Mouse (Mus musculus) cerebellum, adult 9-11 months (tissue): ENCODE data around the gene Abcb4.
A peak's percentile ranks its signal among the peaks of the same experiment; 100 is the strongest.
"Not testable (repeated sequence)": the region's sequence is repeated elsewhere in the genome, so short reads cannot be mapped to it uniquely, and the experiment has no call there.

ENCODE experiments used
- DNase-seq: peaks from one replicate; pipeline ENCODE4 v3.0.0; 2022

Gene Abcb4

GRCm38 (mm10) chr5:8911567-8912198, 18.2 kb downstream of the Abcb4 start:
- DNase-seq = no peak

GRCm38 (mm10) chr5:8916400-8916799, 22.9 kb downstream of the Abcb4 start:
- DNase-seq = no peak

GRCm38 (mm10) chr5:8917069-8917468, 23.6 kb downstream of the Abcb4 start:
- DNase-seq = no peak

DNA sequence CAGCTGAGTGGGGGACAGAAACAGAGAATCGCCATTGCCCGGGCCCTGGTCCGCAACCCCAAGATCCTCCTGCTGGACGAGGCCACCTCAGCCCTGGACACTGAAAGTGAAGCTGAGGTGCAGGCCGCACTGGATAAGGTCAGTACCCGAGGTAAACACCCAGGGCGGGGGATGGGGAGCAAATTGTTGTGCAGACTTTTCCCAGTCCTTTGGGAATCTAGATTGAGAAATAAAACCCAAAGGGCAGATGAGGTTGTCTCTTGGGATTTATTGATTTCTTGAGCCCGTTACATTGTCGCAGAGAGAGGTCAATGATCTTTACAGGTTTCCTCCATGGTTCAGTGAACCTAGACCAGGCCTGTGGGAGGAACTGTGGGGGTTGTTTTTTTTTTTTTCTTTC, 34.9 kb downstream of the Abcb4 start:
- DNase-seq = no peak

DNA sequence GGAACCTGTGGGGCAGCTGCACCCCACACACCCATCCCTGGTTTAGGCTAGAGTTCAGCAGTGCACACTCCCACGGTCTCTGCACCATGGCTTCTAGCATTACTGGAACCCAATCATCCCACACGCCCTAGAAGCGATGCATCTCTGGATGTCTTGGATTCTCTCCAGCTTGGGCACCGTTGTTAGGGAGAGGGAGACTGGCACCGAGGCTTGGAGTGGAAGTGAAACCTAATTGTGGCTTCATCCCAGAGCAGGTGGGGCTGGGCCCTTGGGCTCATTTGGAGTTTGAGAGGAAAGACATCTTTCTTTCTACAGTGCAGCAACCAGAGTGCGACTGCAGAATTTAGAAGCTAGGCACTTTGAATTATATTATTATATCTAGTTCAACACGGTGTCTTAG, 44.4 kb downstream of the Abcb4 start:
- no peak for DNase-seq

GRCm38 (mm10) chr5:8941266-8941665, 47.7 kb downstream of the Abcb4 start:
- not testable (repeated sequence) for DNase-seq

DNA sequence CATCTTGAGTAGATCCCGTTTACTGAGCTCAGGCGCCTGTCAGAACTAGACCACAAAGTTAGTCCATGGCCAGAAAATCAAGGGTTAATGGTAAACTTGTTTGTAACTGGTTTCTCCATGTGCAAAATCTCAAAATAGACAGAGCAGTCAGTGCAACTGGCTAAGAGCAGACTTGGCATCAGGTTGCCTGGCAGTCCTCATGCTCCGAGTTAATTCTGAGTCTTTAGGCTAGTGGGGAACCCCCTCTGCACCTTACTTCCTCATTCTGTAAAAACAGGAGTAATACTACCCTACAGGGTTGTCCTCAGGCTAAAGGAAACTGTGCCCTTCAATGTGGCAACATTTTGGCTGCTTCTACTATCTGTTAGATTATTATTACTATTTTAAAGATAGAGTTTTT, 50.3 kb downstream of the Abcb4 start:
- no peak for DNase-seq

- no peak for DNase-seq
Observed at GRCm38 (mm10) chr5:8947423-8948110, 54.0 kb downstream of the Abcb4 start.

DNA sequence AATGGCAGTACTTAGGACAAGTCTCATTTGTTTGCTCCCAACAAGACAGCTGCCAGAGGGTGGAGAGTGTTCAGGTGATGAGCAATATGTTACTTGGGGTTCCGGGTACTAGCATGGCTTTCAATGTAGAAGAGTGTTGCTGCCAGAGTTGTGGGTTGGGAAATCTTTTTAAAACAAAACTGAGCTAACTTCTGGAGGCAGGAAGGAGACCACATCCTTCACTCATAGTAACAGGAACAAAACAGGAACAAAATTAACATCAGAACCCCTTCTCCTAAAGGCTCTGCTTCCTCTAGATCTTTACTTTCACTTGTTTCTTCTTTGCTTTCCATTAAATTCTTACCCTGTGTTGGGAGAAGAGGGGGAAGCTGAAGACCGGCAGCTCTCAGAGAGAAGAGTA, 60.1 kb downstream of the Abcb4 start:
- DNase-seq = no peak

DNA sequence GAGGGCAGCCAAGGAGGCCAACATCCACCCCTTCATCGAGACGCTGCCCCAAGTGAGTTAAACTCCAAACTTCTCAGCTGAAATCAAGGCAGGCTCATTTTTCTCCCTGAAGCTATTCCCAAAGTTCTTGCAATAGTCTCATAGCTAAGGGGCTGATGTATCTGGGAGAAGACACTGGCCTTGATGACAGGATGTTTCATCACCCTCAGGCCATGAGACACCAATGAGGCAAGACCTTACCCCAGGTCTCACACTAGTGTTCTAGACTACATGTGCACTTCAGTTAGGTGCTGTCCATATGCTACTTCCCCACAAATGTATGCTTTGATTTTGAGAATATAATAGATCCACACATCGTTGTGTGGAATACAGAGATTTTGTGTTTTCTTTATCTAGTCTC, 62.0 kb downstream of the Abcb4 start:
- DNase-seq = no peak

GRCm38 (mm10) chr5:8960534-8960933, 67.0 kb downstream of the Abcb4 start:
- no peak for DNase-seq

- no peak for DNase-seq
Observed at GRCm38 (mm10) chr5:8964487-8964886, 71.0 kb downstream of the Abcb4 start.

DNA sequence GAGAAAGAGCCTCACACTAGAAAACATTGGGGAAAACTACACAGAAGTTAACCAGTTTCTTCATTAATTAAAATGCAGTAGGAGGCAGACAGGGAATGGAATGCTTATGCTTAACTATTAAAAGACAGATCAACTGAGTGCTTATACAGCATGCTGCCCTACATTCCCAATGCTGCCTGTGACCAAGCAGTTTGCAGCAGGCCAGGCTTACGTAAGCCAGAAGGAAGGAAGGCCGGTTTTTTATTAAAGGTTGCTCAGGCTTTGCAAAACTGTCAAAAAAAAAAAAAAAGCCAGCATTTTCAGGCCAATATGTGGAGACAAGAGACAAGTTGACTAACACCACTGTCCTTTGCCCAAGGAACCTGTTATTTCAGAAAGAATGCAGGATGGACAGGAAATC, 77.2 kb downstream of the Abcb4 start:
- no peak for DNase-seq

DNA sequence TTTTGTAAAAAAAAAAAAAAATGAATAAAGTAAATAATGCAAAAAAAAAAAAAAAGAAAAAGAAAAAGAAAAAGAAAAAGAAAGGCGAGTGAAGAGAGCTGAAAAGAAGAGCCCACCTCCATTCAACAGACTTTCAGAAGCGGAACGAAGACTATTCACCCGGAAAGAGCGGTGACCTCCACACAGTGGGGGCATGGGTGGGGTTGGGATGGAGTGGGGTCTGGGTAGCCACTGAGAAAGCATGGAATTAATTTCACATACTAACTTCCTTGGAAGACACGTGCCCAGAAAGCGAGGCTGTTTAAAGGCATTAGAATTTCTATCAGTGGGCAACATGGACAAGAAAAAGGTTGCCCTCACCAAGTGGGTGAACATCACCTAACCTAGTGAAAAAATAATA, 78.8 kb downstream of the Abcb4 start:
- DNase-seq = no peak

DNA sequence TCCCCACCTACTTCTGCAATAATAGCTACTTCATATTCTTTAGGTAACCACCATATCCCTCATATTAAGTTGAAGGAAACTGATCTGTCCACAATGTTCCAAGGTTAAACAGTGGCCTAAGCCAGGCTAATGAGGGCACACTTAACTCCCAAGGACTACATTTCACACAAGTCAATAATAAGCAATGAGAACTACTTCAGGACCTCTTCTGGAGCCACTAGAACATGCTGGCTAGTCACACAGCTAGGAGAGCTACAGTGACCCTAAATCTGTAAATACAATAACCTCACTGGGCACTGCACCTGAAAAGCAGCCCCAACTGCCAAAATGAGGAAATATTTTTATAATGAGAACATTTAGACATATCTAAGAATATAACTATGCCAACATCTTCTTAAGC, 81.2 kb downstream of the Abcb4 start:
- no peak for DNase-seq

DNA sequence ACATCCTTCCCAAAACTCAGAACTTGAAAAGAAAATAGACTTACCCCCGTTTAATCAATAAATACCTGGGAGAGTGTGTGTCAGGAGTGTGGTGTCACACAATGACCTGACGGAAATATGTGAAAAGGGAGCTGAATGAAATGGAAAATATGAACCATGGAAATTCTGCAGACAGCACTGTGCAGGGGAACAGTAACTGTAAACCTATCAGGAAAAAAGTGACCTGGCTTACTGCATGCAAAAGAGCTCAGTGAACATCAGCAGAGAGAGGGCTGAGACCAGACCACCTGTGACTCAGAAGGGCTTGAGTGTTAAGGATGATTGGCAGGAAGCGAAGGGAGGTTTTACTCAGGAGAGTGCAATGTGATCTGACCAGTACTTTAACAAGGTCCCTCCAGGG, 92.0 kb downstream of the Abcb4 start:
- DNase-seq = no peak

- DNase-seq = no peak
Observed at GRCm38 (mm10) chr5:8987925-8988324, 94.4 kb downstream of the Abcb4 start.

- no peak for DNase-seq
Observed at GRCm38 (mm10) chr5:8990526-8990925, 97.0 kb downstream of the Abcb4 start.

DNA sequence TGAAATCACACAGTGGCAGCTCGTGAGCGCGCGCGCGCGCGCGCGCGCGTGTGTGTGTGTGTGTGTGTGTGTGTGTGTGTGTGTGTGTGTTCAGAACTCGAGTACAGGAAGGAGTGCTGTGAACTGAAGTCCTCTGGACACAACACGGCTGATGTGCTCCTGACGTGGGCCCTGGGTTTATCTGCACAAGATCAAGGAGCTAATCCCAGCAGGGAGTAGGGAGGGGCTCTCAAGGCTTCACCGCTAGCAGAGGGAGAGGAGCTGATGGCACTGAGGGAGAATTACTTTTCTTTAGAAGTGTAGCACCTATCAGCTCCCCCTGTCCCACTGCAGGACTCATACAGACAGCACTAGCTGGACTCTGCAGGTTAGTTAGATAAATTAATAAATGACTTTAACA, 98.1 kb downstream of the Abcb4 start:
- no peak for DNase-seq

GRCm38 (mm10) chr5:8995966-8996685, 102.6 kb downstream of the Abcb4 start:
- no peak for DNase-seq

DNA sequence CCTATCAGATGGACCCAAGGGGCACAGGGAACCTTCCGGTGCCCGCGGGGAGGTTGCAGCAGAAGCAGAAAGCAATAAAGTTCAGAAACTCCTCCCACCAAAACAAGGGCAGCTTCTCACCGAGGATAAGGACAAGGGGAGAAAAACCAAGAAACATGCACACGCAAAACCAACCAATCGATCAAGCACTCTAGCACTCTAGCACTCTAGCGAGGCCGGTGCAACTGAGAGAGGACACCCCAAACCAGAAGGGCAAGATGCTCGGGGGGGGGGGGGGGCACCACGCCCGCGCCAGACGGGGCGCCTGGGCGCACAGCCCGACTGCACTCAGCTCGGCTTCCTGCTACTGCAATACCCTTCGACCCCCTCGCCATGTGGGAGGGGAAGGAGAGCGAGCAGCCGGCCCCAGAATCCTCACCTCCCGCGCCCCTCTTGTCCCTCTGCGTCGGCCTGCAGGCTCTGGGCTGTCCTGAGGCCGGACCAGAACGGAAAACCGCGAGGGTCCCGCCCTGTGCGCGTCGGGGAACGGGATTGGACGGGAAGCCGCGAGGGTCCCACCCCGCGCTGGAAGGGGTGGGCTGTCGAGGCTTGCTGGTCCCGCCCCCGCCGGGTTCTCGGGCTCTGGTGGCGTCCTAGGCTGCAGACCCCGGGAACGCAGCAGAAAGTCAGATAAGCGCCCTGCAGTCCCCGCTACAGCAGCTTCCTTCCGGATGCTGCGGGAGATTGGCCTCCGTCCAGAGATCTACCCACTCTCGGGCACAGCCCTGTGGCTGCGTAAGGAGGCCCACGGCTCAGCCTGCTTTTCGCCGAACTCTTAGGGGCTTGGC, 103.4 kb downstream of the Abcb4 start, which contains the start of gene Crot:
Gene Crot (minus strand): TSS at position 639 of the 827 bp plus-strand sequence.
- peak; percentile 92 for DNase-seq

DNA sequence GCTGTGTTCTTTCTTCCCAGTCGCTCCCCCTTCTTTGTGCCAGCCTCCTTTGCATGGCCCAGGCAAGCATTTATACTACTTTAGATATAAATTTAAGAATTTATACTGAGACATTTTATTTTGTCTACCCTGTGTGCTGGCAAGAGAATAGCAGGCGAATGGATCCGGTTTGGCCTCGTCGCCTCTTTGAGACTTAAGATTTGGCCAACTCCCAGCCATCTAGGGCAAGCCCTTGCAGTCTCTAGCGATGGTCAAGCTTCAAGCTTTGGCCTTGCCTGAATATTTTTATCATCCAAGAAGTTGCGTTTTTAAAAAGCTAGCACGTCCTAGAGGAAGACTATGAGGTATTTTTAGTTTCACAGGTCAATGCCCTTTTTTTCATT, 104.0 kb downstream of the Abcb4 start:
- DNase-seq = no peak

DNA sequence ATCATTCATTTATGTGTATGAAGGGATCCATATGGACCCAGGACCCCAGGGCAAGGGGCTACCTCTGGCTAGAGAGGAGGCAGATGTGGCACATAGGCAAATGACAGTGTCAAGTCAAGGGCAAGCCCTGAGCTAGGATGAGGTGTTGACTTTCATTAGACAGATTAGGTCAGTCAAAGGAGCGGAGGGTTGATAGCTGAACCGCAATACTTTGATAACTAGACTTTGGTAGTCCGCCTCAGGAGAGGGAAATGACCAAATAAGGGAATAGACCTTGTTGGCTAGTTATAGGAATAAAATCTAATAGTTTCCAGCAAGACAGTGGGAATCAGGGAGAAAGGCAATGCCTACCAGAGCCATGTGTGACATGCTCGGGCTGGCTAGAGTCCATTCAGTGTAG, 105.6 kb downstream of the Abcb4 start:
- no peak for DNase-seq
